In genomic region chr6:124918331-124918690, GRCm38 (mm10) we compare ENCODE assay signal across 7 mouse cellular contexts. TPM values are rescaled to one million over a fixed set of nuclear protein-coding genes. Genes with fewer than 3 reads are reported as not detected.
DNase-seq lines count a peak whose midpoint lies in the region; ATAC-seq and TF ChIP-seq lines count a peak whose summit lies in the region.

No protein-coding gene starts in this region.

- peak overlapping the region; percentile 100 for H3K27ac ChIP-seq in embryonic facial prominence, embryonic 15.5 days (replicated peaks)
- H3K27ac ChIP-seq in limb, embryonic 10.5 days = peak overlapping the region; percentile 100
- peak overlapping the region; percentile 100 for H3K27ac ChIP-seq in neural tube, embryonic 15.5 days (replicated peaks)

- H3K36me3 ChIP-seq in embryonic facial prominence, embryonic 15.5 days = peaks cover 18% of the 10 kb centered on the region
- peaks cover 19% of the 10 kb centered on the region for H3K36me3 ChIP-seq in limb, embryonic 10.5 days
- peaks cover 16% of the 10 kb centered on the region for H3K36me3 ChIP-seq in neural tube, embryonic 15.5 days

- no peaks in the 10 kb centered on the region for H3K9me3 ChIP-seq in embryonic facial prominence, embryonic 15.5 days (replicated peaks)
- no peaks in the 10 kb centered on the region for H3K9me3 ChIP-seq in limb, embryonic 10.5 days (replicated peaks)
- no peaks in the 10 kb centered on the region for H3K9me3 ChIP-seq in neural tube, embryonic 15.5 days (replicated peaks)

- H3K4me2 ChIP-seq in embryonic facial prominence, embryonic 15.5 days (replicated peaks) = peak overlapping the region; percentile 89
- peak overlapping the region; percentile 99 for H3K4me2 ChIP-seq in neural tube, embryonic 15.5 days

- peaks cover 19% of the 10 kb centered on the region for H3K4me1 ChIP-seq in lung, adult 2 months (ENCODE audit: control insufficient read depth, insufficient read depth, low read length)
- peaks cover 62% of the 10 kb centered on the region for H3K4me1 ChIP-seq in embryonic facial prominence, embryonic 15.5 days
- H3K4me1 ChIP-seq in limb, embryonic 10.5 days = peaks cover 86% of the 10 kb centered on the region
- peaks cover 63% of the 10 kb centered on the region for H3K4me1 ChIP-seq in neural tube, embryonic 15.5 days

- peak overlapping the region; percentile 79 for H3K4me3 ChIP-seq in lung, adult 2 months (replicated peaks; ENCODE audit: extremely low read depth, low read depth, low read length)
- H3K4me3 ChIP-seq in embryonic facial prominence, embryonic 15.5 days (replicated peaks) = peak overlapping the region; percentile 89
- H3K4me3 ChIP-seq in limb, embryonic 10.5 days = peak overlapping the region; percentile 97
- H3K4me3 ChIP-seq in neural tube, embryonic 15.5 days (replicated peaks) = peak overlapping the region; percentile 95

- no peak for DNase-seq in lung, adult 2 months
- no peak for DNase-seq in lung, postnatal 14 days
- DNase-seq in limb, embryonic 10.5 days (ENCODE audit: low spot score) = no peak
- DNase-seq in adrenal gland, postnatal 14 days = no peak
- no peak for DNase-seq in spleen, adult 12 weeks (ENCODE audit: low spot score)

- peak overlapping the region; percentile 100 for H3K9ac ChIP-seq in embryonic facial prominence, embryonic 15.5 days
- peak overlapping the region; percentile 100 for H3K9ac ChIP-seq in neural tube, embryonic 15.5 days (replicated peaks)

- TF ChIP-seq POLR2A in lung, adult 2 months (IDR thresholded peaks at IDR 0.05; ENCODE audit: borderline replicate concordance, extremely low read depth, low read depth, low read length) = no peak

- no peak for TF ChIP-seq CTCF in lung, adult 2 months (IDR thresholded peaks at IDR 0.05; ENCODE audit: insufficient read depth, low read length)

- WGBS in lung, adult 2 months = 11% methylated on average over 7 of the region's 7 CpGs
- 11% methylated on average over 7 of the region's 7 CpGs for WGBS in embryonic facial prominence, embryonic 15.5 days
- 8% methylated on average over 7 of the region's 7 CpGs for WGBS in limb, embryonic 10.5 days
- WGBS in neural tube, embryonic 15.5 days = 6% methylated on average over 7 of the region's 7 CpGs

- no peak for ATAC-seq in embryonic facial prominence, embryonic 15.5 days (ENCODE audit: insufficient number of reproducible peaks, low FRiP score, low TSS enrichment, low read depth)
- no peak for ATAC-seq in neural tube, embryonic 15.5 days (ENCODE audit: low FRiP score)

- H3K27me3 ChIP-seq in embryonic facial prominence, embryonic 15.5 days = no peaks in the 10 kb centered on the region
- H3K27me3 ChIP-seq in limb, embryonic 10.5 days (ENCODE audit: low read depth, poor library complexity, severe bottlenecking) = peaks cover 10% of the 10 kb centered on the region; the same call in 1 of the 2 replicates
- no peaks in the 10 kb centered on the region for H3K27me3 ChIP-seq in neural tube, embryonic 15.5 days (replicated peaks)

RNA-seq across cellular contexts. Expression of gene Ptms, which starts 1.6 kb away (rescaled TPM):
- 1,982 and 2,310 TPM in 2 replicates for polyA plus RNA-seq in lung, adult 2 months (2012; rRNA removed)
- polyA plus RNA-seq in embryonic facial prominence, embryonic 15.5 days (2015; fragmentation: Nextera tagmentation; extraction: Ambion mirVana) = 355 and 368 TPM in 2 replicates
- 144 and 208 TPM in 2 replicates for polyA plus RNA-seq in limb, embryonic 10.5 days (2016; fragmentation: Nextera tagmentation; extraction: Ambion mirVana)
- polyA plus RNA-seq in neural tube, embryonic 15.5 days (2015; fragmentation: Nextera tagmentation; extraction: Ambion mirVana) = 637 and 745 TPM in 2 replicates
- 917 and 925 TPM in 2 replicates for total RNA-seq in adrenal gland, postnatal 14 days (2021)

RNA-seq across cellular contexts. Expression of gene Lag3, which starts 6.8 kb away (rescaled TPM):
- 1.4 and 1.9 TPM in 2 replicates for polyA plus RNA-seq in lung, adult 2 months (2012; rRNA removed)
- polyA plus RNA-seq in embryonic facial prominence, embryonic 15.5 days (2015; fragmentation: Nextera tagmentation; extraction: Ambion mirVana) = 2.8 and 4.0 TPM in 2 replicates
- polyA plus RNA-seq in limb, embryonic 10.5 days (2016; fragmentation: Nextera tagmentation; extraction: Ambion mirVana) = 0.88 and 1.6 TPM in 2 replicates
- 3.2 and 3.5 TPM in 2 replicates for polyA plus RNA-seq in neural tube, embryonic 15.5 days (2015; fragmentation: Nextera tagmentation; extraction: Ambion mirVana)
- total RNA-seq in adrenal gland, postnatal 14 days (2021) = 1.5 and 2.5 TPM in 2 replicates

RNA-seq across cellular contexts. Expression of gene Mlf2, which starts 12.9 kb away (rescaled TPM):
- polyA plus RNA-seq in lung, adult 2 months (2012; rRNA removed) = 313 and 336 TPM in 2 replicates
- polyA plus RNA-seq in embryonic facial prominence, embryonic 15.5 days (2015; fragmentation: Nextera tagmentation; extraction: Ambion mirVana) = 373 and 388 TPM in 2 replicates
- 428 and 433 TPM in 2 replicates for polyA plus RNA-seq in limb, embryonic 10.5 days (2016; fragmentation: Nextera tagmentation; extraction: Ambion mirVana)
- polyA plus RNA-seq in neural tube, embryonic 15.5 days (2015; fragmentation: Nextera tagmentation; extraction: Ambion mirVana) = 543 and 603 TPM in 2 replicates
- total RNA-seq in adrenal gland, postnatal 14 days (2021) = 274 and 276 TPM in 2 replicates

RNA-seq across cellular contexts. Expression of gene Cd4, which starts 30.3 kb away (rescaled TPM):
- 1.9 and 2.7 TPM in 2 replicates for polyA plus RNA-seq in lung, adult 2 months (2012; rRNA removed)
- polyA plus RNA-seq in embryonic facial prominence, embryonic 15.5 days (2015; fragmentation: Nextera tagmentation; extraction: Ambion mirVana) = 0.36 and 0.60 TPM in 2 replicates
- polyA plus RNA-seq in limb, embryonic 10.5 days (2016; fragmentation: Nextera tagmentation; extraction: Ambion mirVana) = not detected in 2 replicates
- 0.17 and 0.61 TPM in 2 replicates for polyA plus RNA-seq in neural tube, embryonic 15.5 days (2015; fragmentation: Nextera tagmentation; extraction: Ambion mirVana)
- total RNA-seq in adrenal gland, postnatal 14 days (2021) = 1.4 and 13.0 TPM in 2 replicates

RNA-seq across cellular contexts. Expression of gene Cops7a, which starts 47.0 kb away (rescaled TPM):
- 178 and 213 TPM in 2 replicates for polyA plus RNA-seq in lung, adult 2 months (2012; rRNA removed)
- polyA plus RNA-seq in embryonic facial prominence, embryonic 15.5 days (2015; fragmentation: Nextera tagmentation; extraction: Ambion mirVana) = 144 and 150 TPM in 2 replicates
- polyA plus RNA-seq in limb, embryonic 10.5 days (2016; fragmentation: Nextera tagmentation; extraction: Ambion mirVana) = 141 and 150 TPM in 2 replicates
- 95.4 and 112 TPM in 2 replicates for polyA plus RNA-seq in neural tube, embryonic 15.5 days (2015; fragmentation: Nextera tagmentation; extraction: Ambion mirVana)
- total RNA-seq in adrenal gland, postnatal 14 days (2021) = 117 and 122 TPM in 2 replicates
